Mouse (Mus musculus) neural tube, embryonic 11.5 days (tissue): ENCODE measurements around the gene Zfand5. TPM values are rescaled to one million over a fixed set of nuclear protein-coding genes. Genes with fewer than 3 reads are reported as not detected.
"Not testable (repeated sequence)": the region's sequence is repeated elsewhere in the genome, so short reads cannot be mapped to it uniquely, and the experiment has no call there.

Source experiments
- ATAC-seq: fragments of 200-750 bp; cut with Nextera tagmentation; 2 replicates; pipeline ENCODE4 v1.8.0; 2017; ENCODE audit warnings: moderate number of reproducible peaks, mild to moderate bottlenecking, moderate TSS enrichment, moderate library complexity; ENCODE audit not compliant: insufficient read depth, low FRiP score, low TSS enrichment
- DNase-seq: peaks from one replicate; pipeline ENCODE4 v3.0.0-alpha.2; 2015; ENCODE audit warnings: low spot score
- H3K27ac ChIP-seq: fragments of 300-500 bp; sonication (generic); 2 replicates; pipeline ENCODE4 v1.5.1; 2014; ENCODE audit warnings: low read depth, mild to moderate bottlenecking, low read length
- H3K27me3 ChIP-seq: fragments of 300-500 bp; sonication (generic); 2 replicates; pipeline ENCODE4 v1.6.1; 2014; ENCODE audit warnings: mild to moderate bottlenecking, low read length, mixed read lengths; ENCODE audit not compliant: control insufficient read depth, insufficient read depth
- H3K36me3 ChIP-seq: fragments of 300-500 bp; sonication (generic); 2 replicates; pipeline ENCODE4 v1.6.1; 2014; ENCODE audit warnings: mild to moderate bottlenecking, low read length, moderate library complexity, mixed read lengths; ENCODE audit not compliant: control insufficient read depth, insufficient read depth
- H3K4me1 ChIP-seq: fragments of 300-500 bp; sonication (generic); 2 replicates; pipeline ENCODE4 v1.6.1; 2014; ENCODE audit warnings: low read length, mixed read lengths; ENCODE audit not compliant: control insufficient read depth, insufficient read depth
- H3K4me2 ChIP-seq: fragments of 300-500 bp; sonication (generic); 2 replicates; pipeline ENCODE4 v1.6.1; 2014; ENCODE audit warnings: low read depth, mild to moderate bottlenecking, moderate library complexity
- H3K4me3 ChIP-seq: fragments of 300-500 bp; sonication (generic); 2 replicates; pipeline ENCODE4 v1.5.1; 2014; ENCODE audit warnings: low read depth, low read length
- H3K9ac ChIP-seq: fragments of 300-500 bp; sonication (generic); 2 replicates; pipeline ENCODE4 v1.6.1; 2014; ENCODE audit warnings: mild to moderate bottlenecking, low read length
- H3K9me3 ChIP-seq: fragments of 300-500 bp; sonication (generic); 2 replicates; pipeline ENCODE4 v1.6.1; 2016; ENCODE audit warnings: low read length; ENCODE audit not compliant: control insufficient read depth
- WGBS: fragments of 180-500 bp; shearing (Covaris S2); extraction: QIAGEN DNeasy Blood & Tissue Kit; methylation state at CpG from one replicate; pipeline ENCODE4 v1.1.7; 2014; 5-methylcytosine and 5-hydroxymethylcytosine counted together
- polyA plus RNA-seq: library from polyadenylated mRNA; unstranded; fragments of >200 nt; fragmentation: Nextera tagmentation; extraction: Ambion mirVana; gene quantifications from 2 replicates; pipeline ENCODE4 v1.2.1, GENCODE M21; 2014

The Zfand5 gene
- polyA plus RNA-seq = 186 and 199 TPM in 2 replicates

GRCm38 (mm10) chr19:21271741-21272654, at the start of gene Zfand5:
Gene Zfand5 (plus strand): TSS chr19:21272278.
- ATAC-seq (peak; percentile 96), DNase-seq (peak; percentile 99)

DNA sequence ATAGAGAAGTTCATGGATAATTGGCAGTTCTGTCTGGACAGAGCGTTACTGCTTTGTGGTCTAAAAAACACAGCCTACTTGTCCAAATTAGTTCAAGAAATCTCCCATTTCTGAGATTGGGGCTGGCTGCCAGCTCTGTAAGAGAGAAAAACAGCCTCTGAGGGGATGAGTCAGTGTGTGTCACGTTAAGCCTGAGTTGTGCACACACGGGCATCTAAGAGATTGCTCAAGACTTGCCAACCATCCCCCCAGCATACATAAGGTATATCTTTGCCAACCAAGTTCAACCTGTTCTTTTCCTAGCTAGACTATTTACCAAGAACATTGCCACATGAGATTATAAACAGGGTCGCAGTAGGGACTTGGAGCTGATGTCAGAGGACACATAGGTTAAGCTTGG, 44.9 kb upstream of the Zfand5 start:
- no peaks in the 10 kb centered on the region for H3K4me1 ChIP-seq
- WGBS = 80% methylated on average over 4 of the region's 4 CpGs
- no peak for DNase-seq
- no peaks in the 10 kb centered on the region for H3K9me3 ChIP-seq
- H3K4me3 ChIP-seq = no peak overlapping the region
- no peak overlapping the region for H3K27ac ChIP-seq
- no peaks in the 10 kb centered on the region for H3K36me3 ChIP-seq
- H3K4me2 ChIP-seq = no peak overlapping the region
- H3K9ac ChIP-seq = no peak overlapping the region
- no peak for ATAC-seq
- no peaks in the 10 kb centered on the region for H3K27me3 ChIP-seq

More at GRCm38 (mm10) chr19:21271741-21272654, at the start of gene Zfand5:
- peaks cover 7% of the 10 kb centered on the region for H3K4me1 ChIP-seq
- no peaks in the 10 kb centered on the region for H3K36me3 ChIP-seq
- H3K4me2 ChIP-seq = peak within 1 kb of the TSS; percentile 51
- under 1% methylated on average over 97 of the region's 118 CpGs for WGBS
- no peaks in the 10 kb centered on the region for H3K9me3 ChIP-seq
- peak within 1 kb of the TSS; percentile 96 for H3K4me3 ChIP-seq
- H3K27me3 ChIP-seq = no peaks in the 10 kb centered on the region
- H3K9ac ChIP-seq = peak within 1 kb of the TSS; percentile 100
- peak within 1 kb of the TSS; percentile 100 for H3K27ac ChIP-seq

DNA sequence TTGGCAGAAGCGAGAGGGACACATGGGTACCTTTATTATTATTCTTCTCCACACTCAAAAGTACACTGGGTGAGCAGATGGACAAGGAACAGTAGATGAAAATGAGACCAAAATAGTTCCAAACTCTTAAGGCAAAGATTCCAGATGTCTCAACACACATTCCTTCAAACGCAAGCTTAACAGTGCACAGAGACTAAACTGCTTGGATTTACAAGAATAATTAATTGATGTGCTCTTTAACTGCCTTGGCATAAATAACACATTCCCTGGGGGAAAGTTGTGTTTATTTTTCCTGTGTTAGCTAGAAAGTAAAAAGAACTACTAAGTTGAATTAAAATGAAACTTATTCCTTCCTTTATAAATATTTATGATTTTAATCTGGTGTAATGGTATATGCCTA, 44.3 kb upstream of the Zfand5 start:
- 47% methylated on average over 2 of the region's 2 CpGs for WGBS
- Histone ChIP-seq H3K4me2 (no peak overlapping the region), H3K9ac (no peak overlapping the region), H3K4me1 (no peaks in the 10 kb centered on the region), H3K9me3 (no peaks in the 10 kb centered on the region), H3K27me3 (no peaks in the 10 kb centered on the region), H3K4me3 (no peak overlapping the region), H3K27ac (no peak overlapping the region), H3K36me3 (no peaks in the 10 kb centered on the region)
- no peak for DNase-seq
- no peak for ATAC-seq

- not testable (repeated sequence) for H3K4me2 ChIP-seq, H3K27ac ChIP-seq
- 94% methylated on average over 2 of the region's 2 CpGs for WGBS
Observed at GRCm38 (mm10) chr19:21248730-21249129, 23.3 kb upstream of the Zfand5 start.

GRCm38 (mm10) chr19:21253846-21254245, 18.2 kb upstream of the Zfand5 start:
- Histone ChIP-seq H3K27me3 (no peaks in the 10 kb centered on the region), H3K27ac (no peak overlapping the region), H3K4me1 (no peaks in the 10 kb centered on the region), H3K4me2 (no peak overlapping the region), H3K36me3 (no peaks in the 10 kb centered on the region), H3K9ac (no peak overlapping the region), H3K4me3 (no peak overlapping the region), H3K9me3 (no peaks in the 10 kb centered on the region)
- DNase-seq (no peak), ATAC-seq (no peak)
- 69% methylated on average over 2 of the region's 2 CpGs for WGBS

More at GRCm38 (mm10) chr19:21248730-21249129, 23.3 kb upstream of the Zfand5 start:
- H3K27me3 ChIP-seq, ATAC-seq, DNase-seq, H3K4me1 ChIP-seq, H3K9ac ChIP-seq, H3K4me3 ChIP-seq, H3K36me3 ChIP-seq, H3K9me3 ChIP-seq: not testable (repeated sequence)

- Histone ChIP-seq H3K4me3 (no peak overlapping the region), H3K9ac (no peak overlapping the region), H3K4me2 (no peak overlapping the region), H3K27me3 (no peaks in the 10 kb centered on the region), H3K9me3 (no peaks in the 10 kb centered on the region), H3K36me3 (no peaks in the 10 kb centered on the region), H3K27ac (no peak overlapping the region), H3K4me1 (no peaks in the 10 kb centered on the region)
- 79% methylated on average over 3 of the region's 3 CpGs for WGBS
- ATAC-seq (no peak), DNase-seq (no peak)
Observed at GRCm38 (mm10) chr19:21255920-21256319, 16.2 kb upstream of the Zfand5 start.

- no peaks in the 10 kb centered on the region for H3K36me3 ChIP-seq
- H3K4me1 ChIP-seq = no peaks in the 10 kb centered on the region
- H3K9me3 ChIP-seq = no peaks in the 10 kb centered on the region
- H3K27ac ChIP-seq = no peak overlapping the region
- H3K4me2 ChIP-seq = no peak overlapping the region
- H3K9ac ChIP-seq = no peak overlapping the region
- 81% methylated on average over 2 of the region's 2 CpGs for WGBS
- no peaks in the 10 kb centered on the region for H3K27me3 ChIP-seq
- DNase-seq (no peak), ATAC-seq (no peak)
- no peak overlapping the region for H3K4me3 ChIP-seq
Observed at GRCm38 (mm10) chr19:21259453-21259852, 12.6 kb upstream of the Zfand5 start.

- Histone ChIP-seq H3K4me3 (no peak overlapping the region), H3K9ac (no peak overlapping the region), H3K9me3 (no peaks in the 10 kb centered on the region), H3K27me3 (no peaks in the 10 kb centered on the region), H3K36me3 (no peaks in the 10 kb centered on the region), H3K4me1 (no peaks in the 10 kb centered on the region), H3K27ac (no peak overlapping the region), H3K4me2 (no peak overlapping the region)
- ATAC-seq = no peak
- DNase-seq = no peak
Observed at GRCm38 (mm10) chr19:21260280-21260679, 11.8 kb upstream of the Zfand5 start.

GRCm38 (mm10) chr19:21271186-21271585, 892 bp upstream of the Zfand5 start:
- peak overlapping the region; percentile 74 for H3K9ac ChIP-seq
- ATAC-seq = no peak; the same call in 1 of the 2 replicates
- H3K4me3 ChIP-seq = peak overlapping the region; percentile 96
- H3K4me1 ChIP-seq = peaks cover 5% of the 10 kb centered on the region; the same call in 1 of the 2 replicates
- no peaks in the 10 kb centered on the region for H3K36me3 ChIP-seq
- H3K27ac ChIP-seq = peak overlapping the region; percentile 100
- H3K9me3 ChIP-seq = no peaks in the 10 kb centered on the region
- H3K4me2 ChIP-seq = peak overlapping the region; percentile 51
- H3K27me3 ChIP-seq = no peaks in the 10 kb centered on the region
- DNase-seq = no peak
- 31% methylated on average over 8 of the region's 8 CpGs for WGBS
